Mouse (Mus musculus) cerebellum, adult 2 months (tissue): ENCODE measurements around the gene Cavin1.

Source experiments
- CTCF ChIP-seq: fragments of 200-500 bp; IDR thresholded peaks from 2 replicates; pipeline ENCODE4 v1.5.1; 2011; ENCODE audit warnings: low read depth, mild to moderate bottlenecking, control low read depth, low read length, moderate library complexity, borderline replicate concordance; ENCODE audit not compliant: insufficient read depth
- POLR2A ChIP-seq: fragments of 200-500 bp; IDR thresholded peaks from 2 replicates; pipeline ENCODE4 v1.6.1; 2011; ENCODE audit warnings: low read length, control low read depth, borderline replicate concordance; ENCODE audit not compliant: insufficient read depth

GRCm38 (mm10) chr11:101011641-101012040 lies 41.0 kb upstream of the Cavin1 start:
- TF ChIP-seq CTCF (no peak), POLR2A (no peak)
